ENCODE assay signal across 20 mouse cellular contexts in the genomic region with DNA sequence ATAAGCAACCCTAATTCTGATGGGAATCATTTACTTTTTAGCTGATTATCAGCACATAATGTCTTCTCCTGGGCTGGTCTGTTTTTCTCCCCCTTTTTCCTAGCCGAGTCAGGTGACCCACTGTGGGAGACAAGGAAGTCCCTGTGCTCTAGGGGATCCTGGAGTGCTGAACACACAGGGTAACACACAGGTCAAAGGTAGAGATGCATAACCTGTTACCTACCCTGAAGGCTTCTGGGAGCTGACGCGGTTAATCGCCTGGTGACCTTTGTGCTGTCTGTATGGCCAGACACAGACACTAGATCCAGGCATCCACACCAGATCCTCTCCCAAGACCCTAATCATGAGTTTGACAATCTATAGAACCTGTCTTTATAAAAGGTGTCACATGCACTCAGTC. TPM values are rescaled to one million over a fixed set of nuclear protein-coding genes. Genes with fewer than 3 reads are reported as not detected.
DNase-seq lines count a peak whose midpoint lies in the region; ATAC-seq lines count a peak whose summit lies in the region.
"Had no signal": no experiment of that assay in that cellular context is flagged by ENCODE, and none has a peak within 500 bp of the region (broad histone marks: within the 10 kb centered on the region; RNA-seq: fewer than 3 reads in every experiment).

No protein-coding gene starts in this region.

- intact Hi-C loops in heart, postnatal 25 days (cut with DNase I), result no loop called here

- H3K27me3 ChIP-seq in kidney, embryonic 14.5 days (ENCODE audit: control insufficient read depth, insufficient read depth, low read length), result no peaks in the 10 kb centered on the region
- no peaks in the 10 kb centered on the region for H3K27me3 ChIP-seq in liver, embryonic 11.5 days (replicated peaks; ENCODE audit: control insufficient read depth, insufficient read depth, low read length)
- H3K27me3 ChIP-seq in liver, embryonic 12.5 days (replicated peaks), result no peaks in the 10 kb centered on the region
- H3K27me3 ChIP-seq: forebrain, embryonic 15.5 days; hindbrain, embryonic 15.5 days; limb, embryonic 15.5 days; lung, embryonic 15.5 days; midbrain, embryonic 13.5 days; stomach, embryonic 15.5 days had no signal

- DNase-seq in kidney, adult 11 months, result peak; percentile 53
- DNase-seq in liver, embryonic 11.5 days (ENCODE audit: low spot score), result no peak
- peak; percentile 51 to 69 for DNase-seq in kidney, postnatal 36 days
- DNase-seq in adrenal gland, postnatal 14 days, result no peak
- no peak for DNase-seq in lung, adult 18-20 months
- DNase-seq in heart, postnatal 25 days (ENCODE audit: low spot score), result no peak
- DNase-seq: adrenal gland, postnatal 36 days; cerebellum, adult 9-10 months; lung, postnatal 36 days; thymus, adult 2 months had no signal

- H3K9ac ChIP-seq in kidney, embryonic 14.5 days (ENCODE audit: low read depth, low read length), result no peak overlapping the region
- no peak overlapping the region for H3K9ac ChIP-seq in liver, embryonic 11.5 days (ENCODE audit: low read depth, low read length)
- H3K9ac ChIP-seq in liver, embryonic 12.5 days, result no peak overlapping the region
- H3K9ac ChIP-seq: forebrain, embryonic 15.5 days; hindbrain, embryonic 15.5 days; limb, embryonic 15.5 days; lung, embryonic 15.5 days; midbrain, embryonic 13.5 days; stomach, embryonic 15.5 days had no signal

- H3K36me3 ChIP-seq in kidney, embryonic 14.5 days (ENCODE audit: control insufficient read depth, insufficient read depth, low read length), result peaks cover 11% of the 10 kb centered on the region
- no peaks in the 10 kb centered on the region for H3K36me3 ChIP-seq in liver, embryonic 11.5 days (ENCODE audit: control insufficient read depth, insufficient read depth, low read length)
- H3K36me3 ChIP-seq in liver, embryonic 12.5 days, result peaks cover 8% of the 10 kb centered on the region
- H3K36me3 ChIP-seq: hindbrain, embryonic 15.5 days had no signal

- H3K4me2 ChIP-seq in kidney, embryonic 14.5 days (replicated peaks; ENCODE audit: low read depth, low read length), result no peak overlapping the region
- H3K4me2 ChIP-seq in liver, embryonic 11.5 days, result no peak overlapping the region
- no peak overlapping the region for H3K4me2 ChIP-seq in liver, embryonic 12.5 days
- H3K4me2 ChIP-seq: forebrain, embryonic 15.5 days; hindbrain, embryonic 15.5 days; limb, embryonic 15.5 days; lung, embryonic 15.5 days; midbrain, embryonic 13.5 days; stomach, embryonic 15.5 days had no signal

- WGBS in kidney, embryonic 14.5 days, result 100% methylated on average over 4 of the region's 4 CpGs
- WGBS in liver, embryonic 11.5 days, result 83% methylated on average over 4 of the region's 4 CpGs
- WGBS in liver, embryonic 12.5 days (ENCODE audit: insufficient replicate concordance), result 87% methylated on average over 4 of the region's 4 CpGs

- H3K9me3 ChIP-seq in kidney, embryonic 14.5 days (ENCODE audit: control insufficient read depth, low read length), result no peaks in the 10 kb centered on the region
- no peaks in the 10 kb centered on the region for H3K9me3 ChIP-seq in liver, embryonic 11.5 days (ENCODE audit: control insufficient read depth, low read length)
- no peaks in the 10 kb centered on the region for H3K9me3 ChIP-seq in liver, embryonic 12.5 days (replicated peaks)
- H3K9me3 ChIP-seq: forebrain, embryonic 15.5 days; heart, embryonic 10.5 days; hindbrain, embryonic 15.5 days; limb, embryonic 15.5 days; lung, embryonic 15.5 days; megakaryocyte, embryonic 14.5 days; midbrain, embryonic 13.5 days; stomach, embryonic 15.5 days had no signal

- no peak overlapping the region for H3K27ac ChIP-seq in kidney, embryonic 14.5 days (ENCODE audit: low read depth, low read length)
- H3K27ac ChIP-seq in liver, embryonic 11.5 days (ENCODE audit: low read depth, low read length), result no peak overlapping the region
- H3K27ac ChIP-seq in liver, embryonic 12.5 days, result no peak overlapping the region
- H3K27ac ChIP-seq: forebrain, embryonic 15.5 days; heart, embryonic 10.5 days; hindbrain, embryonic 15.5 days; limb, embryonic 15.5 days; lung, embryonic 15.5 days; midbrain, embryonic 13.5 days; stomach, embryonic 15.5 days had no signal

- H3K4me3 ChIP-seq in kidney, embryonic 14.5 days (ENCODE audit: low read length), result no peak overlapping the region
- no peak overlapping the region for H3K4me3 ChIP-seq in liver, embryonic 11.5 days (ENCODE audit: low read depth, low read length)
- no peak overlapping the region for H3K4me3 ChIP-seq in liver, embryonic 12.5 days
- H3K4me3 ChIP-seq: forebrain, embryonic 15.5 days; heart, embryonic 10.5 days; hindbrain, embryonic 15.5 days; limb, embryonic 15.5 days; lung, embryonic 15.5 days; megakaryocyte, embryonic 14.5 days; midbrain, embryonic 13.5 days; stomach, embryonic 15.5 days had no signal

- no peaks in the 10 kb centered on the region for H3K4me1 ChIP-seq in kidney, embryonic 14.5 days (ENCODE audit: control insufficient read depth, insufficient read depth, low read length)
- H3K4me1 ChIP-seq in liver, embryonic 11.5 days (replicated peaks; ENCODE audit: control insufficient read depth, insufficient read depth, low read length), result no peaks in the 10 kb centered on the region
- no peaks in the 10 kb centered on the region for H3K4me1 ChIP-seq in liver, embryonic 12.5 days
- H3K4me1 ChIP-seq: megakaryocyte, embryonic 14.5 days; stomach, embryonic 15.5 days had no signal

- no peak for ATAC-seq in kidney, embryonic 14.5 days (ENCODE audit: low FRiP score, low TSS enrichment)
- peak; percentile 37; the same call in 1 of the 2 replicates for ATAC-seq in liver, embryonic 11.5 days (replicated peaks; ENCODE audit: low FRiP score)
- ATAC-seq in liver, embryonic 12.5 days, result no peak
- ATAC-seq: forebrain, embryonic 15.5 days; midbrain, embryonic 13.5 days had no signal

RNA-seq across cellular contexts. Expression of gene Aebp2, which starts 21.3 kb away (rescaled TPM):
- polyA plus RNA-seq in kidney, embryonic 14.5 days (2014; fragmentation: Nextera tagmentation; extraction: Ambion mirVana), result 18.0 and 22.4 TPM in 2 replicates
- polyA plus RNA-seq in liver, embryonic 11.5 days (2014; fragmentation: Nextera tagmentation; extraction: Ambion mirVana), result 10.3 and 10.5 TPM in 2 replicates
- polyA plus RNA-seq in liver, embryonic 12.5 days (2016; fragmentation: Nextera tagmentation; extraction: Ambion mirVana), result 6.1 and 6.5 TPM in 2 replicates
- 52.3 and 52.8 TPM in 2 replicates for total RNA-seq in adrenal gland, postnatal 14 days (2021)
- 10 to 100 TPM; 35.7 to 36.5 TPM for total RNA-seq in heart, postnatal 25 days (2021)

Comparison
In these comparisons a context has a peak if more than half of its experiments do, and no peak if none do; other contexts are left out.
1. DNase-seq: peak in kidney, adult 11 months (single experiment) and kidney, postnatal 36 days (2 of 2); none in liver, embryonic 11.5 days (single experiment), adrenal gland, postnatal 14 days (single experiment), lung, adult 18-20 months (0 of 2) and heart, postnatal 25 days (single experiment).